Mouse (Mus musculus): Measurements from ENCODE around the gene Dnpep.

Gene Dnpep

GRCm38 (mm10) chr1:75327461-75327860, 9.7 kb upstream of the Dnpep start:
- DNase-seq (ENCODE audit: low spot score) = no peak

DNA sequence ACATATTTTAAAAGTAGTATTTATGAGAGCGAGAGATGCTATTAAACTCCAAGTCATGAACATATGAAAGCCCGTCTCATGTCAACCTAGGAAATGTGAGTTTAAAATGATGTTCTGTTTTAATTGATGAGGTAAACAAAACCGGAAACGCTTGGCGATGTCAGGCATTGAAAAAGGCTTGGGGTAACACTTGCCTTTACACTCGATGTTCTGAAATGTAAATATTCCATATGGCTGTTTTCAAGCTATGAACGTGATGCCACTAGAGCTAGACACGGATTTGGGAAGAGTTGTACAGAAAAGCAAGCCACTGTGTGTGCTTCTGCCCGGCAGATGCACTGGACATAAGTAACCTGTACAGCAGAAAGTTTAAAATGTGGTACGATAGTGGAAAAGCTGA, 1.4 kb upstream of the Dnpep start:
- DNase-seq (ENCODE audit: low spot score) = no peak

DNA sequence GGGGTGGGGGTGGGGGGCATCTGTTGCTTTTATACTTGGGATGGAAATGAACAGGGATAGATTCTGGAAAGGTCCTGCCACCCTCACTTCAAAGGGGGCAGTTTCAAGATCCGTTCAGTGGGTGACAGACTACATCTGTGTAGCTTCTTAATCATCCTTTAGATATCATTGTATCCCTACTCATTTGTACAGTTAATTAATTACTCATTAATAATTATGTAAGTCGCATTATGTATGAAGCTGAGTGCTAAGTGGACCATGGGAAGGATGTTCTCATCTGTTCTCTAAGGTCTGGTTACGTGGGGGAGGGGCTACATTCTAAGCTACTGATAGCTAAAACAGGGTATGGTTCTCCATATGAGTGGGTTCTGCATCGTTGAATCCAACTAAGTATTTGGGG, 946 bp upstream of the Dnpep start:
- no peak for DNase-seq (ENCODE audit: low spot score)

DNA sequence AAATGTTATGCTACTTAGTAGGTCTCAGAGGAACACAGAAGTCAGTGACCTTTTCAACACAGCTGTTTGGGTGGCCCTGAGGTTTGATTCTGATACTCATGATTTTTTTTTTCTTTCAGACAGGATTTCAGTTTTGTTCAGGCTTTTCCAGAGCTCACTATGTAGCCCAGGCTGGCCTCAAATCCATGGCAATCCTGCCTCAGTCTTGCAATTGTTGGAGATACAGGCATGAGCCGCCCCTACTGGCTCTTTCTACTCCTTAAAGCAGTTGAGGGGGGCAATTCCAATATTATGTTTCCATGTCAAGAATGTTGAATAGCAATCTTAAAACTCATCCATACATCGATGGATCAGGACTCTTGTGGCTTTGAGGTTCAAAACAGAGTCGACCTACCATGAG, 511 bp upstream of the Dnpep start:
- no peak for DNase-seq (ENCODE audit: low spot score)

DNA sequence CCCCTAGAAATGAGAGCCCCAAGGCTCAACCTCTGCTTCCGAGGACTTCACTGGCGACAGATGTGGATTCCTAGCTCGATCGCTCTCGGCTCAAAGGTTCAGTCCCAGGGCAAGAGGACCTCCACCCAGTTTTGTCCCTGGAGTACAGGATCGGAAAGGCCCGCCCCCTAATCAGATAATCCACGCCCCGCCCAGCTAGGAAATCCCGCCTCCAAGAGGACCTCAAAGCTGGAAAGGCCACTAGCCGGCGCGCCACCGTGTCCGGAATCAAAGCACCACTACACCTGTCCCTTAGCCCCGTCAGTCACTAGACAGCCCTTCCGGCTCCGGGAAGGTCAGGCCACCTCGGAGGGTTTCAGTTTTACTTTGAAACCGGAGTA, 939 bp downstream of the Dnpep start:
- peak; percentile 93 for DNase-seq (ENCODE audit: low spot score)

- no peak for DNase-seq (ENCODE audit: low spot score)
These were observed 2.1 kb downstream of the Dnpep start for GRCm38 (mm10) chr1:75315456-75316365.

DNA sequence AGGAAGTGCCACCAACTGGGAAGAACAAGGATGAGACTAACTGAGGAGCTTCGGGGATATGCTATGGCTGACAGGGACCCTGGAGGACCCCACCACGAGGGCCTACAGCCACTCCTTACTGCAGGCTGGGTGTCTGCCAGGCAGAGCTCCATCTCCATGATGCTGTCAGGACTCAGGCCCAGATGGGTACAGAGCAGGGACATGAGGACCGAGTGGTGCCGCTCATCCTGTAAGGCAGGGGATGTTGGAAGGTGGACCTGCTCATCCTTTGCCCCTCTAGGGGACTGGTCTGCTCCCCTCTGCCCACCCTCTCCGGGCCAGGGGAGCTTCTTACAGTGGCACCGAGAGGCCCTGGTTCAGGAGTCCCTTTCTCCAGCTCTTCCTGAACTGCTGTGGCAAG, 2.8 kb downstream of the Dnpep start:
- DNase-seq (ENCODE audit: low spot score) = no peak

- no peak for DNase-seq (ENCODE audit: low spot score)
These were observed 6.1 kb downstream of the Dnpep start for GRCm38 (mm10) chr1:75311694-75312093.

- DNase-seq (ENCODE audit: low spot score) = no peak
These were observed 13.1 kb downstream of the Dnpep start for GRCm38 (mm10) chr1:75304662-75305061.

DNA sequence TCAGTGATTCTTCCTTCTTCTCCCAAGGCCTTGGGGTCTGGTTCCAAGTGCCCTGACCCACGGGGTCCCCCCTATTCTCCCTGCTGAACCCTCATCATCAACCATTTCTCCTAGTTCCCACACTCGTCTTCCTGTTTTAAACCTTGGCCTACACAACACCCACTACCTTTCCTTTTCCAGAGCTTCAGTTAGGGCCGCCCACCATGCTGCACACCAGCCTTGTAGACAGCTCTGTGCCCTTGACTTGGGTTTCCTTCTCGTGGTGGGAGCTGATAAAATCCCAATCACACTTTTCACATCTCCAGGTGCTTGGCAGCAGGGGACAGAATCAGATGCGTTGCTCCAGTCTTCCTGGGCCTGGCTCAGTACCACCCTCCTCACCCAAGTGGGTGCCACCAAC, 23.5 kb downstream of the Dnpep start:
- DNase-seq (ENCODE audit: low spot score) = no peak

GRCm38 (mm10) chr1:75293331-75293701, 24.5 kb downstream of the Dnpep start:
- DNase-seq (ENCODE audit: low spot score) = no peak

DNA sequence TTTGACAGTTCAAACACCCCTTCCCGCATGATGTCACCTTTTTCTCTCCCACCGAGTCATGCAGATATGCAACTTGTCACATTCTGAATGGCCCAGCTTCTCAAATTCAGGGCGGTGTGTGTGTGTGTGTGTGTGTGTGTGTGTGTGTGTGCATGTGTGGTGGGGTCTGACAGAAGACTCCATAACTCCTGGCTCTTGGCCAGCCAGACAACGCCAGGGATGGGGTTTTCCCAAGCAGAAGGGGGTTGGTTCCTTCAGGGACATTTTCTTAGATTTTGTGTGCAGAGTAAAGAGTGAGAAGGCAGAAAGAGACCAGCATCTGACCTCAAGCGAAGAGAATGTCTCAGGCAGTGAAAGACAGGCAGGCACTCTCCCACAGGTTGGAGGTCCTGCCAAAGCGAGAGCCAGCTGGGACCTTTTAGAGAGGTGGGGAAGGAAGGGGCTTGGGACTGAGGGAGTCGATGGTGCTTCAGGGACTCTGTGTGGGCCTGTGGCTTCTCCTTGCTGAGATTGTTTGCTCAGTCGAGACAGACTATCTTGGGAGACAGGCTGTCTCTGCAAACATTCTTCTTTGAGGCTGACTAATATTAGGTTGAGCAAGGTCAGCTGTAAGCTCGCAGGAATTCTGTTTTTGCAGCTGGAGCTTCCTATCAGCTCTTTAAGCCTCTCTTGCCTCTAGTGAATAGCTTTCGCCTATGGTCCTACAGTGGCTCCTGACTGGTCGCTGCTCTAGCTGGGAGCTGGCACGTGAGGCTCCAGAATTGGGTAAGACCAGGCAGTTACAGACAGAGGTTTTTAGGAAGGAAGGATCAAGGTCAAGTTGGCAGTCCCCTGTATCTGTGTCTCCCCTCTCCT, 25.1 kb downstream of the Dnpep start:
- peak; percentile 20 for DNase-seq (ENCODE audit: low spot score)

DNA sequence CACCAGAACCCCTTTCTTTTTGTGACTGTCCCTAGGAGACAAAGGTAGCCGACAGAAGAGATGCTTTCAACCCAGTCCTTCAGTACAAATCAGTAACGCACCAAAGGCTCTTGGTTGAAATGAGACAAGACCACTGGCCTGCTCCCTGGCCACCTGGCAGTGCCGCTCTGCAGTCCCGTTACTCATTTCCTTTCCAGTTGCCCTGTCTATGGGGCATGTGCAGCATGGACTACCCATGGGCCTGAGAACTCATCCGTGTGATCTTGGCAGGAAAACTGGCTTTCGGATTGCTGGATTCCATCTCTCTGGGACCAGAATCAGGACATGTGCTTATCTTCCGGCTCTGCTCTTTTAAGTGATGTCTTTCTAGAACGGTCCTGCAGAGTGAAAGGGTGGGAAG, 26.5 kb downstream of the Dnpep start:
- DNase-seq (ENCODE audit: low spot score) = no peak

DNA sequence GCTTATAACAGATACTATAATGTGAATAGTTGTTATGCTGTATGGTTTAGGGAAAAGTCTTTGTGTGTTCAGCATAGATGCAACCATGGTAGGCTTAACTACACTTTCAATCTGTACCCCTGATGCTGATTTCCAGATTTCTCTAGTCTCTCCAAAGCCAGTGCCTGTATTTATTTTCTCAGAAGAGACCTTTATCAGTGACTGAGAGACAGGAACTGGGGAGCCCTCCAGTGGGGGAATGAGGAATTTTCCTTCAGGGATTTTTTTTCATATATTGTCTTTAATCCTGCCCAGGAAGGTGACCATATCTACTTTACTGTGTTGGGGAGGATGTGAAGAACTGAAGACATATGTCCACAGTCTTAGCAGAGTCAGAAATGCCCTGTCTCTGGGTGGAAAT, 27.2 kb downstream of the Dnpep start:
- peak; percentile 69 for DNase-seq (ENCODE audit: low spot score)

GRCm38 (mm10) chr1:75289888-75290431, 27.8 kb downstream of the Dnpep start:
- DNase-seq (ENCODE audit: low spot score) = no peak

DNA sequence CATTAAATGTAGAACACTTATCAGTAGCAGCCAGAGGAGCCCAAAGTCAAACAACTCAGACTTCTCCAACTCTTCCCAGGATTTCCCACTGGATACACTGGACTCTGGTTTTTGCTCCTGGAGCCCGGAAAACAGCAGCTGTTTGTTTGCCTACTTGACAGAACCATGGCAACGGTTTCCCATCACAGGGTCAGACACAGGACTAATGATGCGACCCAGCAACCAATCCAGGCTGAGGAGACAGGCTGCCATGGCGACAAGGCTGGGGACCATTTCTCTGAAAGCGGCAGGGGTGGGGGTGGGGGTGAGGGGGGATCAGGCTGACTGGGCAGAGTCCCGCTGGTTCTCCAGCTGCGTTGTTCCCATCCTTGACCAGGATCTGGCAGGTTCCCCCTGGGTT, 28.4 kb downstream of the Dnpep start:
- peak; percentile 80 for DNase-seq (ENCODE audit: low spot score)

DNA sequence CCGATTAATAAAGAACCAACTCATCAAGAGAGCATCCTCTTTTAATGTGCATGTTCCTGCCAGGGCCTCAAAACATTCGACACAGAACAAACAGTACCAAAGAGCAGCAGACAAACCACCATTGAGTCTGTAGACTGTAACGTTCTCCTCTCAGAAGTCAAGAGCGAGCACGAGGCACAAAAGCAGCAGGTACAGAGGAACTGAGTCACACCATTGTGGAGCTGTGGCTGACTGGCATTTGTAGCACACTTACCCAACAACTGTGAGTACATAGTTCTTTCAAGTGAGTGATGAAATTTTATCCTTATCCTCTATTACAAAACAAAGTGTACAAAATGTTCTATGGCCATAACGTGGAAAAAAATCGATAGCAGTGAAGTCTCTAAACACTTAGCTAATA, 32.9 kb downstream of the Dnpep start:
- DNase-seq (ENCODE audit: low spot score) = no peak

GRCm38 (mm10) chr1:75283017-75283416, 34.8 kb downstream of the Dnpep start:
- no peak for DNase-seq (ENCODE audit: low spot score)

- DNase-seq (ENCODE audit: low spot score) = no peak
These were observed 39.6 kb downstream of the Dnpep start, which contains the start of gene Resp18 for GRCm38 (mm10) chr1:75278228-75278627. Gene Resp18 (minus strand): TSS chr1:75278415.

GRCm38 (mm10) chr1:75277195-75278188, 40.3 kb downstream of the Dnpep start:
- DNase-seq (ENCODE audit: low spot score) = peak; percentile 84

DNA sequence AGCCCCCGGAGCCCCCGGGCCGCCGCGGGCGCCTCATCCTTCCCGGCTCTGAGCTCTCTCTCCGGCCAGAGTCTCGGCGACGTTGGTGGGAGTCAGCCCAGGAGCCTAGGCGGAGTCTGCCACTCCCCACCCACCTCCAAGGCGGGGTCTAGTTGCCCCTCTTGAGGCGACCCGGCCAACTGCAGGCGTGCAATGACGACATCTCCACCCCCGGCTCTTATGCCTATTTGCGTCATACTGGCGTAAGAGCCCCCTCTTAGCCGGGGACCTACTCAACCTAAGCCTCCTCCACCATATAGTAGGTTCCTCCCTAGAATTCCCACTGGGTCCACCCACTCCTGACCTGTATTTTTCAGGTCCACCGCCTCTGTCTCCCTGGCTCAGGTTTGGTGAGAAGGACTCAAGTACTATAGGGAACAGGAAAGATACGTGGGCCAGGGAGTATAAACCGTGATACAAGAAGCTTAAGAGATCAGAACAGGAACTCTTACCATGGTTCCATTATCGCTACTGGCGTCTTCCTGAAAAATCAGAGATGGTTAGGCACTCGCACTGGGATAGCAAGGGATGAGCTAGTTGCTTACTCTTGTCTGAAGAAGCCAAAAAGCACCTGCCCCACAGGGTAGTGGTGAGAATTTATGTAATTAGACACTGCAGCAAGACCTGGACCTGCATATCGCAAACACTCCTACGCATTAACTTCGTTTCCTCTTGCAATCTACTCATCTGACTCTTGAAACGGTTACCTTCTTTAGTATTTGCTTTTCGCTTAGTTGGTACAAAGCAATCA, 53.5 kb downstream of the Dnpep start, which contains the start of gene Ptprn:
Ptprn (minus strand) TSS at position 412 of the 790 bp plus-strand sequence.
- DNase-seq (ENCODE audit: low spot score) = peak; percentile 27

Data from embryo, embryonic 10.5 days (tissue).